Mouse (Mus musculus): ENCODE results near the gene Gsx2. TPM values are rescaled to one million over a fixed set of nuclear protein-coding genes. Genes with fewer than 3 reads are reported as not detected.
A peak's percentile ranks its signal among the peaks of the same experiment; 100 is the strongest.

Gene Gsx2
- total RNA-seq, 2 experiments from 2014 or later, result not detected

- intact Hi-C loops (cut with DNase I), result no loop called here
- no peak overlapping the region for H3K27ac ChIP-seq
- no peak for DNase-seq
- no peak overlapping the region for H3K4me3 ChIP-seq
- TF ChIP-seq CTCF (IDR thresholded peaks at IDR 0.05), result no peak
Measured at GRCm38 (mm10) chr5:75070132-75070531, 5.3 kb upstream of the Gsx2 start.

- Histone ChIP-seq H3K27ac (no peak overlapping the region), H3K4me3 (no peak overlapping the region)
- no peak for TF ChIP-seq CTCF (IDR thresholded peaks at IDR 0.05)
- DNase-seq, result no peak
- intact Hi-C loops (cut with DNase I), result no loop called here
Measured at GRCm38 (mm10) chr5:75070656-75071375, 4.6 kb upstream of the Gsx2 start.

- no peak for DNase-seq
- no peak overlapping the region for H3K4me3 ChIP-seq
- no peak for TF ChIP-seq CTCF (IDR thresholded peaks at IDR 0.05)
- H3K27ac ChIP-seq, result no peak overlapping the region
- intact Hi-C loops (cut with DNase I), result no loop called here
Measured at GRCm38 (mm10) chr5:75071951-75072350, 3.5 kb upstream of the Gsx2 start.

GRCm38 (mm10) chr5:75072532-75072931, 2.9 kb upstream of the Gsx2 start:
- no peak overlapping the region for H3K4me3 ChIP-seq
- TF ChIP-seq CTCF (IDR thresholded peaks at IDR 0.05), result no peak
- intact Hi-C loops (cut with DNase I), result no loop called here
- no peak overlapping the region for H3K27ac ChIP-seq
- DNase-seq, result no peak

GRCm38 (mm10) chr5:75073167-75073566, 2.2 kb upstream of the Gsx2 start:
- H3K27ac ChIP-seq, result no peak overlapping the region
- TF ChIP-seq CTCF (IDR thresholded peaks at IDR 0.05), result no peak
- H3K4me3 ChIP-seq, result no peak overlapping the region
- DNase-seq, result no peak
- intact Hi-C loops (cut with DNase I), result no loop called here

- H3K4me3 ChIP-seq, result no peak overlapping the region
- no peak for DNase-seq
- no peak overlapping the region for H3K27ac ChIP-seq
- TF ChIP-seq CTCF (IDR thresholded peaks at IDR 0.05), result no peak
- intact Hi-C loops (cut with DNase I), result no loop called here
Measured at GRCm38 (mm10) chr5:75073684-75074083, 1.7 kb upstream of the Gsx2 start.

- no peak for TF ChIP-seq CTCF (IDR thresholded peaks at IDR 0.05)
- intact Hi-C loops (cut with DNase I), result no loop called here
- no peak for DNase-seq
Measured at GRCm38 (mm10) chr5:75074132-75074531, 1.3 kb upstream of the Gsx2 start.

GRCm38 (mm10) chr5:75074537-75075382, 641 bp upstream of the Gsx2 start:
- Histone ChIP-seq H3K4me3 (no peak overlapping the region), H3K27ac (no peak overlapping the region)
- intact Hi-C loops (cut with DNase I), result no loop called here
- DNase-seq, result no peak
- no peak for TF ChIP-seq CTCF (IDR thresholded peaks at IDR 0.05)

More at GRCm38 (mm10) chr5:75074132-75074531, 1.3 kb upstream of the Gsx2 start:
- H3K27ac ChIP-seq, result no peak overlapping the region
- H3K4me3 ChIP-seq, result no peak overlapping the region

- TF ChIP-seq CTCF (IDR thresholded peaks at IDR 0.05), result no peak
- no peak for DNase-seq
- H3K27ac ChIP-seq, result no peak overlapping the region
- intact Hi-C loops (cut with DNase I), result no loop called here
- H3K4me3 ChIP-seq, result no peak overlapping the region
Measured at GRCm38 (mm10) chr5:75076326-75077050, 1.1 kb downstream of the Gsx2 start.

- H3K27ac ChIP-seq, result no peak overlapping the region
- no peak for DNase-seq
- TF ChIP-seq CTCF (IDR thresholded peaks at IDR 0.05), result no peak
- H3K4me3 ChIP-seq, result no peak overlapping the region
- intact Hi-C loops (cut with DNase I), result no loop called here
Measured at GRCm38 (mm10) chr5:75077051-75077380, 1.6 kb downstream of the Gsx2 start.

GRCm38 (mm10) chr5:75079564-75079963, 4.2 kb downstream of the Gsx2 start:
- no peak overlapping the region for H3K27ac ChIP-seq
- DNase-seq, result no peak
- intact Hi-C loops (cut with DNase I), result no loop called here
- peak; percentile 3; the same call in 1 of the 2 replicates for TF ChIP-seq CTCF (IDR thresholded peaks at IDR 0.05)
- H3K4me3 ChIP-seq, result no peak overlapping the region

- H3K27ac ChIP-seq, result no peak overlapping the region
- intact Hi-C loops (cut with DNase I), result no loop called here
- TF ChIP-seq CTCF (IDR thresholded peaks at IDR 0.05), result no peak
- DNase-seq, result no peak
- no peak overlapping the region for H3K4me3 ChIP-seq
Measured at GRCm38 (mm10) chr5:75082439-75082838, 7.0 kb downstream of the Gsx2 start.

- no peak for TF ChIP-seq CTCF (IDR thresholded peaks at IDR 0.05)
- peak; percentile 34 for DNase-seq
- peak overlapping the region; percentile 21; the same call in 1 of the 2 replicates for H3K4me3 ChIP-seq
- intact Hi-C loops (cut with DNase I), result no loop called here
- H3K27ac ChIP-seq, result no peak overlapping the region
Measured at GRCm38 (mm10) chr5:75083061-75083460, 7.7 kb downstream of the Gsx2 start.

Measured in gastrocnemius, adult 2 months (tissue).